Mouse (Mus musculus) myocyte (in vitro differentiated cells): ENCODE measurements around the gene Tarbp1.
A peak's percentile ranks its signal among the peaks of the same experiment; 100 is the strongest.

Source experiments
- CEBPB ChIP-seq: IDR thresholded peaks from 2 replicates; pipeline ENCODE4 v1.6.1; 2011; ENCODE audit warnings: mild to moderate bottlenecking, moderate library complexity; ENCODE audit not compliant: poor library complexity, insufficient read depth, severe bottlenecking
- E2F4 ChIP-seq: IDR thresholded peaks from one replicate; pipeline ENCODE4 v1.6.1; 2011; ENCODE audit warnings: mild to moderate bottlenecking, control low read depth, moderate library complexity; ENCODE audit not compliant: insufficient read depth
- MAX ChIP-seq: IDR thresholded peaks from one replicate; pipeline ENCODE4 v1.6.1; 2011; ENCODE audit warnings: low read depth, mild to moderate bottlenecking, control low read depth
- MYOD1 ChIP-seq, 3 experiments: IDR thresholded peaks; one replicate each; pipeline ENCODE4 v1.6.1; 2011; ENCODE audit warnings: control low read depth in 2 of 3, low read depth in 2 of 3, mild to moderate bottlenecking in 2 of 3, moderate library complexity in 1 of 3; ENCODE audit not compliant: insufficient read length in 2 of 3, control insufficient read depth in 1 of 3
- POLR2A ChIP-seq: IDR thresholded peaks from one replicate; pipeline ENCODE4 v1.6.1; 2011; ENCODE audit warnings: low read depth, mild to moderate bottlenecking, control low read depth, moderate library complexity; ENCODE audit not compliant: insufficient read length
- TCF12 ChIP-seq: IDR thresholded peaks from one replicate; pipeline ENCODE4 v1.6.1; 2011; ENCODE audit warnings: mild to moderate bottlenecking, control low read depth; ENCODE audit not compliant: poor library complexity, insufficient read depth, severe bottlenecking
- USF1 ChIP-seq: IDR thresholded peaks from one replicate; pipeline ENCODE4 v1.6.1; 2011; ENCODE audit warnings: low read depth, mild to moderate bottlenecking, control low read depth, moderate library complexity

DNA sequence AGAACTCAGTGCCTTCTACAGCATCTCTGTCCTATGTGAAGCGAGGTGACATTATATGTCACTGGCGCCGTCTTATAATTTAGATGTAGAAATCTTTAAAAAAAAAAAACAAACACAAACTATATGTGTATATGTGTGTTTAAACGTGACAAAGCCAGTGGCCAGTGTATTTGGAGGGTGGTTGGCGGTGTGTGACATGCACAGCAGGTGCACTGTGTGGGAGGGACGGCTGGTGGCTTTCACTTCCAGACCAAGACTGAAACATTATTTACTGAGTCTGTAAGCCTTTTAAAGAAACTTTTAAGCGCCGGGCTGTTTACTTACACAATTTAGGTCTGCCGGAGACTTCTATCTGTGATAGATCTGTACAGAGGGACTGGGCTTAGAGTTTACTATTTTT, 79.5 kb downstream of the Tarbp1 start:
- no peak for TF ChIP-seq USF1
- no peak for TF ChIP-seq POLR2A
- TF ChIP-seq MAX, result no peak
- TF ChIP-seq CEBPB, result no peak
- no peak for TF ChIP-seq TCF12
- peak in 2 of 3 experiments; percentile 62 to 87 for TF ChIP-seq MYOD1 (IDR thresholded peaks at IDR 0.05; ENCODE audit: control insufficient read depth in 1 of 3, insufficient read length in 2 of 3, low read depth in 2 of 3)
- TF ChIP-seq E2F4, result no peak
